Mouse (Mus musculus): ENCODE measurements around the gene Gng3.
"Not testable (repeated sequence)": the region's sequence is repeated elsewhere in the genome, so short reads cannot be mapped to it uniquely, and the experiment has no call there.

The Gng3 gene

GRCm38 (mm10) chr19:8839103-8839907 lies at the start of gene Gng3:
TSS of gene Gng3 (minus strand) at chr19:8839194.
- peak; percentile 95 for DNase-seq

- DNase-seq, result no peak
Measured at GRCm38 (mm10) chr19:8887585-8888463, 48.8 kb upstream of the Gng3 start.

GRCm38 (mm10) chr19:8886916-8887584 lies 48.1 kb upstream of the Gng3 start:
- no peak for DNase-seq

- no peak for DNase-seq
Measured at GRCm38 (mm10) chr19:8883616-8884015, 44.6 kb upstream of the Gng3 start, which contains the start of the genes Lbhd1 and Gm49403. TSS of gene Lbhd1 (plus strand) at chr19:8883732. TSS of gene Gm49403 (plus strand) at chr19:8883930.

GRCm38 (mm10) chr19:8881034-8881392 lies 42.0 kb upstream of the Gng3 start:
- no peak for DNase-seq

GRCm38 (mm10) chr19:8880311-8881033 lies 41.5 kb upstream of the Gng3 start, which contains the start of gene Uqcc3:
TSS of gene Uqcc3 (minus strand) at chr19:8880923.
- DNase-seq, result peak; percentile 90

GRCm38 (mm10) chr19:8875031-8875430 lies 36.0 kb upstream of the Gng3 start:
- DNase-seq, result peak; percentile 7

- DNase-seq, result peak; percentile 27
Measured at GRCm38 (mm10) chr19:8872266-8872840, 33.4 kb upstream of the Gng3 start.

GRCm38 (mm10) chr19:8871267-8872186 lies 32.5 kb upstream of the Gng3 start, which contains the start of gene Ubxn1:
TSS of gene Ubxn1 (plus strand) at chr19:8871496.
- DNase-seq, result peak; percentile 98

GRCm38 (mm10) chr19:8870838-8871237 lies 31.8 kb upstream of the Gng3 start:
- peak; percentile 35 for DNase-seq

GRCm38 (mm10) chr19:8870381-8870780 lies 31.4 kb upstream of the Gng3 start:
- not testable (repeated sequence) for DNase-seq

GRCm38 (mm10) chr19:8864265-8864664 lies 25.3 kb upstream of the Gng3 start:
- peak; percentile 1 for DNase-seq

GRCm38 (mm10) chr19:8859018-8859417 lies 20.0 kb upstream of the Gng3 start:
- peak; percentile 1 for DNase-seq

- peak; percentile 27 for DNase-seq
Measured at GRCm38 (mm10) chr19:8857689-8858088, 18.7 kb upstream of the Gng3 start.

- peak; percentile 1 for DNase-seq
Measured at GRCm38 (mm10) chr19:8853117-8853516, 14.1 kb upstream of the Gng3 start.

- peak; percentile 7 for DNase-seq
Measured at GRCm38 (mm10) chr19:8852236-8852928, 13.4 kb upstream of the Gng3 start.

GRCm38 (mm10) chr19:8851639-8852038 lies 12.6 kb upstream of the Gng3 start:
- peak; percentile 19 for DNase-seq

GRCm38 (mm10) chr19:8850402-8850901 lies 11.5 kb upstream of the Gng3 start, which contains the start of gene Lrrn4cl:
TSS of gene Lrrn4cl (plus strand) at chr19:8850768.
- DNase-seq, result peak; percentile 34

- DNase-seq, result no peak
Measured at GRCm38 (mm10) chr19:8848356-8848755, 9.4 kb upstream of the Gng3 start.

Data from cerebellum, adult 9-11 months (tissue).